Mouse (Mus musculus) activated CD4-positive, CD25-positive, alpha-beta regulatory T cell, adult 4 months (primary cell): ENCODE measurements around the gene Gfy. TPM values are rescaled to one million over a fixed set of nuclear protein-coding genes. Genes with fewer than 3 reads are reported as not detected.

ENCODE experiments used
- ATAC-seq: one replicate; pipeline ENCODE4 v1.8.0; 2017
- polyA plus RNA-seq, 2 experiments: library from polyadenylated mRNA; unstranded; fragments of 100-300 nt; shearing (Covaris generic); gene quantifications; one replicate each; pipeline ENCODE4 v1.2.1; 2017

The Gfy gene
- polyA plus RNA-seq, 2 experiments from 2014 or later, result not detected

- no peak for ATAC-seq
Measured at GRCm38 (mm10) chr7:45145460-45145859, 33.9 kb downstream of the Gfy start.

GRCm38 (mm10) chr7:45144368-45145174, 34.8 kb downstream of the Gfy start:
- no peak for ATAC-seq

GRCm38 (mm10) chr7:45141914-45142313, 37.5 kb downstream of the Gfy start:
- no peak for ATAC-seq

GRCm38 (mm10) chr7:45141319-45141718, 38.0 kb downstream of the Gfy start:
- no peak for ATAC-seq

DNA sequence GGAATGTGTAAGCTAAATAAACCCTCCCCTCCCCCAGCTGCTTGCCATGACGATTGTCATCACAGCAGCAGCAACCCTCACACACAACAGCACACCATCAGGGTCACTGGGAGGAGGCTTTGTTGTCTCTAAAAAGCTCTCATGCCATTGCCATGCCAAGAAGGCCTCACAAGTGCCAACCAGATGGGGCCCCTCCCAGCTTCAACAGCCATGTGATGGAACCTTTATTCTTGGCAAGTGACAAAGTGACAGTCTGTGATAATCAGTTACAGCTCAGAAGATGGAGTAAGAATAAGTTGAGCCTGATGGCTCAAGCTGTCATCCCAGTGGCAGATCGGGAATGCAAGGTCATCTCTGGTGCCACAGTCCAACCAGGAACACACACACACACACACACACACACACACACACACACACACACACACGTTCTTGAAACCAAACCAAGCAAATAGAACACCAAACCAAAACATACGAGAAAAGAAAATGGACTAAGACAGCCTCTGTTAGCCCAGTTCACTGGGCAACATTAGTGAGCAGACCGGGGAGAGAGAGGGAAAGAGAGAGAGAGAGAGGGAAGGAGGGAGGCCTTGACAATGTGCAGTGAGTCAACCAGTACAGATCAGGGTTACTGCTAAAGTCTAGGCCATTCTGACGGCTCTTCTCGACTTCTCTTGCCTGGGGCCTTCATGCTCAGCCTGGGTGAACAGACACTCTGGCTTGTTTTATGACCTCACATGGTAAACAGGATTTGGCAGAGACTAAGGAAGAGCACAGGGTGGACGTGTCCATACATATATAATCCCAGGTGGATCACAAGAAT, 39.3 kb downstream of the Gfy start:
- ATAC-seq, result no peak

DNA sequence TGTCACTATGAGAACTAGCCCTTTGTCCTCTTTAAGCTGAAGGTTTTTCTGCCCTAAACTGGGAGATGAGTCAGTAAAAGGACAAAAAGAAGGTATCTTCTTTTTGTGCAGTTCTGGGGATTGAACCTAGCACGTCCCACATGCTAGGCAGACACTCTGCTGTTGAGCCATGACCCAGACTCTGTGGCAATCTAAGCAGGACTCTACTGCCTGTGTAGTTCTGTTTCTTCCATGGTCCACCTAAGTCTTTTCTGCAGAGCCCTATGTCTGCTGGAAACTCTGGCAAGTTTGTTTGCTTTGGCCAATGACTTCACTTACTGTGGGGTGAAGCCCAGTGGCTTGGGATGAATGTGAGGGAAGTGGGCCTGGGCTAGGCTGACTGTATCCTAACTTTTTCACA, 41.0 kb downstream of the Gfy start:
- no peak for ATAC-seq

- ATAC-seq, result peak; percentile 12
Measured at GRCm38 (mm10) chr7:45137171-45138006, 42.0 kb downstream of the Gfy start.

DNA sequence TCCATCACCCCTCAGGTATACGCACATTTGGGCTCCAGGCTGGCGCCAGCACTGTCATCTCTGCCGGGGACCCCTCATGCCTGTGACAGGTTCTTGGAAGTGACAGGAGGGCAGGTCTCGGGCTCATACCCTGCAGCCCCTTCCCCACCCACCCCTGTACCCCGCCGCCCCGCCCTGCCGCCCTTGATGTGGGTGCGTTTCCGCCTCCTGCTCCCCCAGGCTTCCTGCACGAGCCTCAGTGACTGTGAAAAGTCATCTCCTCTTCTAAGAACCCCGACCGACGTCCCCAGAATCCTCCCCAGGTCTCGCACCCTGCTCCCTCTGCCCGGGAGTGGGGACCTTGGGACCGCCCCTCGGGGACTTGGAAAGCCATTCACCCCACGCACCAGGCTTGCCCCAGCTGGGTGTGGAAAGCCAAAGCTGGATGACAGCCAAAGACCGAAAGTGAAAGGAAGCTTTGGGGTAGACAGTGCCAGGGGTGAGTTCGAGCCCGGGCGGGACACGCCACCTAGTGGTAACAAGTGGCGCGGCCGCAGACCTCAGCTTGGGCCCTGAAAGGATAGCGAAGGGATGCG, 43.3 kb downstream of the Gfy start, which contains the start of the genes Gm45713 and Flt3l:
Gene Gm45713 (minus strand): TSS at position 239 of the 575 bp plus-strand sequence.
Gene Flt3l (minus strand): TSS at position 440 of the 575 bp plus-strand sequence.
- ATAC-seq, result peak; percentile 81

- ATAC-seq, result no peak
Measured at GRCm38 (mm10) chr7:45135370-45135769, 44.0 kb downstream of the Gfy start.

- ATAC-seq, result no peak
Measured at GRCm38 (mm10) chr7:45134544-45135026, 44.8 kb downstream of the Gfy start.

DNA sequence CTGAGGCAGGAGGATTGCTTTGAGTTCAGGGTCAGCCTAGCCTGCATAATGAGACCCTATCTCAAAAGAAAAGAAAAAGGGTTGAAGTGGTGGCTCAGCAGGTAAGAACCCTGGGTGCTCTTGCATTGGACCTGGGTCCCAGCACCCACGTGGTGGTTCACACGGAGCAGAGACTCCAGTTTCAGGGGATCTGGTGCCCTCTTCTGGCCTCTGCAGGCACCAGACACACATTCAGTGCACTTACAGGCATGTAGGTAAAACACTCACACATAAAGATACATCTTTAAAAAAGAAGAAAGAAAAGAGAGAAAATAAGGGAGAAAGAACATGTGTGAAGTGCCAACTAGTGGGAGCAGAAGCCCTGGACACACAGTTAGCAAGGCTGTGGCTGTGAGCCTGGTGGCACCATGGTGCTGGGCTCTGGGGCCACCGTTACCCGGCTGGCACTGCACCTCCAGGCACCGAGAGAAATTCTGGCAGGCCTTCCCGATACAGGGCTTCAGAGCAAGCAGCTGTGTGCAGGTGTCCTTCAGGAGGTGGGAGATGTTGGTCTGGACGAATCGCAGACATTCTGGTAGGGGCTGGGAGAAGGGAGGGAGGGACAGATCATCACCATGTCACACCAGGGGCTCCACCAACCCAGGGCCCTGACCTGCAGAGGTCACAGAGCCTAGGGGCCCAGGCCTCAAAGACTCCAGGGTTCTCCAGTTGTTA, 45.8 kb downstream of the Gfy start:
- no peak for ATAC-seq

GRCm38 (mm10) chr7:45131850-45132249, 47.5 kb downstream of the Gfy start:
- no peak for ATAC-seq

DNA sequence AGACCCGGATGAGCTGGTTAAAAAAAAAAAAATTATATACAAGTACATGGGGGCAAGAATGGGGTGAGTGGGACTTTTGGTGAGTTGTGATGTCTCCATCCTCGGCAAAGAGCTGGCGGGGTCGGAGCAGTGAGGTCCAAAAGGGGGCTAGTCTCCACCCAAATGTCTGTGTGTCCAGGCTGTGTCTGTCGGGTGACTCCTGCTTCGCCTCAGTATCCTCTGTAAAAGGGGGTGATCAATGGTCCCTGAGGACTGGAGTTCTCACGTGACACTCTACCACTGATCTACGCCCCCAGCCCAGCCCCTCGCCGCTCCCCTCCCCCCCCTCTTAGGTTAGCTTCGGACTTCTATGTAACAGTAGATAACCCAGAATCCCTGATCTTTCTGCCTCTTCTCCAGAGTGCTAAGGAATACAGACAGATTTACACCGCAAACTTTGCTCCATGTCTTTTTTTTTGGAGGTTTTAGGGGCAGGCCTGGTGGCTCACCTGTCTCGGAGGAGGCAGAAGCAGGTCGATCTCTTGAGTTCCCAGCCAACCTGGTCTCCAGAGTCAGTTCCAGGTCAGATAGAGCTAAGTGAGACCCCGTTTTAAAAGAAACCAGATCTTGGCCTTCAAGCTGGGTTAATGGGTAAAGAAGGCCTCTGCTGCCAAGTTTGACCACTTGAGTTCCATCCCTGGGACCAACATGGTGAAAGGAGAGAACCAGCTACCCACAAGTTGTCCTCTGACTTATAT, 49.4 kb downstream of the Gfy start:
- ATAC-seq, result no peak

DNA sequence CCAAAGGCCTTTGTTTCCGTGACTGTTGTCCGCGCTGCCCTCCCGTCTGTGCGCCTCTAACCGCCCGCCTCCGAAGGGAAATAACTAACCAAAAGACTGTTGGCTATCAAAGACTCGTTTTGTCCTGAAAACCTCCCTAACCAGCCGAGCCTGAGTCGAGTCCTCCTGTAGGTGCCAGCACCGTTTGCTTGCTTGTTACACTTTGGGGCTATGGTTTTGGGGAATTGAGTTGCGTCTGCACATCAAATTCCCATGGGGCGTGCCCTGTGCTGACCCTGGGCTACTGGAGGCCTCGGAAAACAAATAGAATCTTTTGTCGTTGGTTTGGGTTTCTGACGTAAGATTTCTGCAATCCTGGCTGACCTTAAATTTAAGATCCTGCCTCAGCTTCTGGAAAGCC, 50.1 kb downstream of the Gfy start:
- ATAC-seq, result no peak

- ATAC-seq, result peak; percentile 81
Measured at GRCm38 (mm10) chr7:45128624-45129246, 50.6 kb downstream of the Gfy start, which contains the start of gene Rpl13a. TSS of gene Rpl13a (minus strand) at chr7:45128761.

DNA sequence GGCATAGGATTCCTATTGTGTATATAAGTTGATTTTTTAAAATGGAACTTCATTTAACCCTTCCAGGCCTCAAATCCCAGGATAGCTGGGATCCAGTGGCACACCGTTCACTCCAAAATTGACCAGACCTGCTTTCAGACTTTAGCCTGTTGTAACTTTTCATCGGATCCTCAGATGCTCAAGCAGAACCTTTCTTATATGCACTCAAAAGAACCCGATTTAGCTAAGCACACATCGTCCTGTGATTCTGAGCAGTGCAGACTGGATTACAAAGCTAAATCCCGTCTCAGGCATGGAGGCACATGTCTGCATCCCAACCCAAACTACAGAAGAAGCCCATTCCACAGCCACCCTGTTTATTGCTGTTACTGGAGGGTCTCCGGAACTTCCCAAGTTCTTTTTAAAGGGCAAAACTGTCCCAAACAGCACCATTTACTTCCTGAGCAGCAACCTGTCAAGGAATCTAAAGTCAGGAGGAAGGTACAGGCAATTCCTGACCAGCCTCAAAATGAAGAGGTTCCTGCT, 51.6 kb downstream of the Gfy start:
- no peak for ATAC-seq

DNA sequence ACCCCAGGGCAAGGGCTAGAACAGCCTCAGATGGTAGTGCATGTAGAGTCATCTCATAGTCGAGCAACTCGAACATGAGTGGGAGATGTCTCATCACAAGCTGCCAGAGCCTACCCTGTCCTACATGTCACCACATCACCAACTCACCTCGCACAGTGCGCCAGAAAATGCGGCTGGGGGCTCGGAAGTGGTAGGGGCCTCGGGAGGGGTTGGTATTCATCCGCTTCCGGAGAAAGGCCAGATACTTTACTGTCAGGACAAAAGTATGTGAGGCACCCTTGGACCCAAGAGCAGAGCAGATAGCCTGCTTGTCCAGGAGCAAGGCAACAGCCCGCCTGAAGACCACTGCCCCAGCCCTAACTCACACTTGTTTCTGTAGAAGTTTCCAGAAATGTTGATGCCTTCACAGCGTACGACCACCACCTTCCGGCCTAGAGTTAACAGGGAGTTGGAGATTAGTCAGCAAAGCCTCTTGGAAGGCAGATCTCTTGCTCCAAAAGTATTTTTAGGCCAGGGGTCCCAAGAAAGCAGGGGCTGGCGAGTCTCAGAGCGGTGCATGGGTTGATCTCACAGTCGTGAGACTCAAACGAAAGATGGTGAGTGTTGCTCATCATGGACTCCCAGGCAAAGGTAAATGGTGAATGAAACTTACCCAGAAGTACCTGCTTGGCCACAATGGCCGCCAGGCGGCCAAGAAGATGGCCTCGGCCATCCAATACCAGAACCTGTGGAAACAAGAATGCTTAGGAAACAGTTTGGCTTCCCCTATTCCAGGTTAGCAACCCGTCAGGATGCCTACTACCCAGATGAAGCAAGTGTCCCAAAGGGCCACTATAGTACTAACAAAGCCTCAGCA, 52.3 kb downstream of the Gfy start:
- ATAC-seq, result no peak
